Mouse (Mus musculus) intestine, embryonic 16.5 days (tissue): Measurements from ENCODE around the gene Arpc1a. TPM values are rescaled to one million over a fixed set of nuclear protein-coding genes. Genes with fewer than 3 reads are reported as not detected.
A peak's percentile ranks its signal among the peaks of the same experiment; 100 is the strongest.
"Not testable (repeated sequence)": the region's sequence is repeated elsewhere in the genome, so short reads cannot be mapped to it uniquely, and the experiment has no call there.

ENCODE experiments used
- ATAC-seq: fragments of 200-750 bp; cut with Nextera tagmentation; 2 replicates; pipeline ENCODE4 v1.8.0; 2017; ENCODE audit warnings: moderate TSS enrichment, moderate library complexity
- H3K27ac ChIP-seq: fragments of 300-500 bp; sonication (generic); 2 replicates; pipeline ENCODE4 v1.5.1; 2014; ENCODE audit warnings: mild to moderate bottlenecking, low read length
- H3K27me3 ChIP-seq: fragments of 300-500 bp; sonication (generic); replicated peaks from 2 replicates; pipeline ENCODE4 v1.6.1; 2014; ENCODE audit warnings: low read length, control low read depth, mixed read lengths; ENCODE audit not compliant: control insufficient read depth, insufficient read depth
- H3K36me3 ChIP-seq: fragments of 300-500 bp; sonication (generic); 2 replicates; pipeline ENCODE4 v1.6.1; 2014; ENCODE audit warnings: low read length, control low read depth; ENCODE audit not compliant: control insufficient read depth, insufficient read depth
- H3K4me1 ChIP-seq: fragments of 300-500 bp; sonication (generic); 2 replicates; pipeline ENCODE4 v1.6.1; 2014; ENCODE audit warnings: low read length, control low read depth, mixed read lengths; ENCODE audit not compliant: control insufficient read depth, insufficient read depth
- H3K4me2 ChIP-seq: fragments of 300-500 bp; sonication (generic); 2 replicates; pipeline ENCODE4 v1.6.1; 2014; ENCODE audit warnings: low read depth, low read length, control low read depth
- H3K4me3 ChIP-seq: fragments of 300-500 bp; sonication (generic); 2 replicates; pipeline ENCODE4 v1.5.1; 2014; ENCODE audit warnings: mild to moderate bottlenecking, low read length
- H3K9ac ChIP-seq: fragments of 300-500 bp; sonication (generic); 2 replicates; pipeline ENCODE4 v1.6.1; 2014; ENCODE audit warnings: low read depth, low read length
- H3K9me3 ChIP-seq: fragments of 300-500 bp; sonication (generic); 2 replicates; pipeline ENCODE4 v1.6.1; 2016; ENCODE audit warnings: low read length, control low read depth; ENCODE audit not compliant: control insufficient read depth
- WGBS: fragments of 180-500 bp; shearing (Covaris S2); extraction: QIAGEN DNeasy Blood & Tissue Kit; methylation state at CpG from one replicate; pipeline ENCODE4 v1.1.7; 2014; 5-methylcytosine and 5-hydroxymethylcytosine counted together
- polyA plus RNA-seq: library from polyadenylated mRNA; unstranded; fragments of >200 nt; fragmentation: Nextera tagmentation; extraction: Ambion mirVana; gene quantifications from 2 replicates; pipeline ENCODE4 v1.2.1, GENCODE M21; 2015

Gene Arpc1a
- polyA plus RNA-seq, 1 experiment from 2014 or later, result 141 TPM

DNA sequence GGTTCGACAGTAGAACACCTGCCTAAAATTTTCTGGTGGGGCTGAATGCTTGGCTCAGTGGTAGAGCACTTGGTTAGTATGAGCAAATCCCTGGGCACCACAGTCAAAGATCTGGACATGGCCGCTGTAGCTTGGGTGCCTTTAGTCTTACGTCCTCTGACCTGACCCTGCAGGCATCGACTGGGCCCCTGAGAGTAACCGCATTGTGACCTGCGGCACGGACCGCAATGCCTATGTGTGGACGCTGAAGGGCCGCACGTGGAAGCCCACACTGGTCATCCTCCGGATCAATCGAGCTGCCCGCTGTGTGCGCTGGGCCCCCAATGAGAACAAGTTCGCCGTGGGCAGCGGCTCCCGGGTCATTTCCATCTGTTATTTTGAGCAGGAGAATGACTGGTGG, 39.8 kb downstream of the Arpc1a start:
- Histone ChIP-seq H3K4me3 (no peak overlapping the region), H3K4me1 (no peaks in the 10 kb centered on the region), H3K9ac (no peak overlapping the region), H3K36me3 (peaks cover 26% of the 10 kb centered on the region), H3K27ac (no peak overlapping the region), H3K9me3 (no peaks in the 10 kb centered on the region), H3K27me3 (no peaks in the 10 kb centered on the region), H3K4me2 (no peak overlapping the region)
- no peak for ATAC-seq
- WGBS, result 92% methylated on average over 19 of the region's 19 CpGs

- no peak overlapping the region for H3K27ac ChIP-seq
- no peaks in the 10 kb centered on the region for H3K9me3 ChIP-seq
- H3K4me3 ChIP-seq, result no peak overlapping the region
- no peak overlapping the region for H3K4me2 ChIP-seq
- peaks cover 34% of the 10 kb centered on the region for H3K36me3 ChIP-seq
- no peaks in the 10 kb centered on the region for H3K27me3 ChIP-seq
- no peaks in the 10 kb centered on the region for H3K4me1 ChIP-seq
- 90% methylated on average over 9 of the region's 9 CpGs for WGBS
- no peak overlapping the region for H3K9ac ChIP-seq
- no peak for ATAC-seq
Observed at GRCm38 (mm10) chr5:145126580-145126979, 43.0 kb downstream of the Arpc1a start.

DNA sequence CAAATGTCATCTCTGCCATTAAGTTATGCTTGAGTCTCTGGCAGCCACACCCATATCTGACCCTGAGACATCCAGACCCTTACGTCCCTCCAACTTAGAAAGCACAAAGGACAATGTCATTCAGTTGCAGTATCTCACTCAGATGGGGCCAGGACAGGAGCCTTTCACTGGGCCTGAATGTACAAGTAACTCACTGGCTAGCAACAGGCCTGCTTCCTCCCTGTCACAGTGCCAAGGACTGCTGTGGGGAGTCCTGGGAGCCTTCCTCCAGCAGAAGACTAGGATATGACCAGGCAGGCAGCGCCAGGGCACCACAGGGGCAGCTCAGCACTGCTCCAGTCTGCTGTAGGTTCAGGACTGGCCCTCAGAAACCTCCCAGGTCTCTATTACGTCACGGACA, 45.5 kb downstream of the Arpc1a start:
- H3K4me1 ChIP-seq, result no peaks in the 10 kb centered on the region
- no peak overlapping the region for H3K9ac ChIP-seq
- 89% methylated on average over 4 of the region's 4 CpGs for WGBS
- H3K27ac ChIP-seq, result no peak overlapping the region
- ATAC-seq, result no peak
- peaks cover 39% of the 10 kb centered on the region for H3K36me3 ChIP-seq
- no peaks in the 10 kb centered on the region for H3K9me3 ChIP-seq
- H3K27me3 ChIP-seq, result no peaks in the 10 kb centered on the region
- H3K4me2 ChIP-seq, result no peak overlapping the region
- H3K4me3 ChIP-seq, result no peak overlapping the region

DNA sequence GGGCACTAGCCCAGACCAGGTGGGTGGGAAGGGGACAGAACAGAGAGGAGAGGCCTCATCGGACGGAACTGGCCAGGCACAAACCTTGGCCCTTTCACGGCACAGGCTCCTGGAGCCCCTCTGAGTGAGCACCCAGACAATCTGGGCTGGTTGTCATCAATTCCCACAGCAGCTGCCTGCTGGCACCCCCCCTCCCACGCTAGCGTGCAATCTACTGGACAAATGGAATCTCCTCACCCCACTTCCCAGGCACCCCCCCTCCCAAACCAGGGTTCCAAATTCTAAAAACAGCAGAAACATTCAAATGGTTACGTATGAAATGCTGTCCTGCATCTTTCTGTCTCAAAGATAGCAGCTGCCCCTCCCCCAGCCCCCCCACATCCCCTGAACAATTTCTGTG, 46.1 kb downstream of the Arpc1a start:
- H3K27ac ChIP-seq, H3K4me1 ChIP-seq, H3K4me2 ChIP-seq, H3K9me3 ChIP-seq, H3K4me3 ChIP-seq, H3K9ac ChIP-seq, H3K27me3 ChIP-seq, ATAC-seq: not testable (repeated sequence)
- peaks cover 40% of the 10 kb centered on the region for H3K36me3 ChIP-seq
- 87% methylated on average over 3 of the region's 6 CpGs for WGBS

DNA sequence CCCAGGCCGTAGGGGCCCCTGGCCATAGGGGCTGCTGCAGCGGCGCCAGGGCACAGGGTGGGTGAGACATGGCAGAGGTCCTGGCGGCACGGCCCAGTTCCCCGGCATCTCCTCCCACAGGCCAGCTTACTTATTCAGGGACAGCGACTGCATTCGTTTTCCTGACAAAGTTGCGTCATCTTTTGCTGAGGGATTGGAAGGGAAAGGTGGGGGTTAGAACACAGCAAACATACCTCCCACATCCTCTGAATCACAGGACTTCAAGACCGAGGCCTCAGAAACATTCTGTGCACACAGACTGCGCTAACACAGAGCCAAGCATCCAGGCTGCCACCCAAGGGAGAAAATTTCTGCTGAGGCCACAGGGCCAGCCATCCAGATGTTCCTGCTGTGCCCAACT, 46.6 kb downstream of the Arpc1a start:
- Histone ChIP-seq H3K4me1 (no peaks in the 10 kb centered on the region), H3K9me3 (no peaks in the 10 kb centered on the region), H3K36me3 (peaks cover 38% of the 10 kb centered on the region), H3K4me2 (no peak overlapping the region), H3K4me3 (no peak overlapping the region), H3K27me3 (no peaks in the 10 kb centered on the region), H3K27ac (no peak overlapping the region), H3K9ac (no peak overlapping the region)
- ATAC-seq, result no peak
- WGBS, result 82% methylated on average over 11 of the region's 11 CpGs

GRCm38 (mm10) chr5:145130995-145131394, 47.4 kb downstream of the Arpc1a start:
- WGBS, result 85% methylated on average over 3 of the region's 3 CpGs
- no peak for ATAC-seq

GRCm38 (mm10) chr5:145133275-145133674, 49.6 kb downstream of the Arpc1a start:
- not testable (repeated sequence) for H3K27me3 ChIP-seq, H3K9ac ChIP-seq, H3K4me3 ChIP-seq, H3K4me2 ChIP-seq, ATAC-seq, H3K9me3 ChIP-seq, H3K27ac ChIP-seq
- Histone ChIP-seq H3K4me1 (peaks cover 11% of the 10 kb centered on the region), H3K36me3 (peaks cover 30% of the 10 kb centered on the region)
- 91% methylated on average over 6 of the region's 6 CpGs for WGBS

More at GRCm38 (mm10) chr5:145130995-145131394, 47.4 kb downstream of the Arpc1a start:
- Histone ChIP-seq H3K27ac (no peak overlapping the region), H3K4me3 (no peak overlapping the region), H3K9me3 (no peaks in the 10 kb centered on the region), H3K9ac (no peak overlapping the region), H3K27me3 (no peaks in the 10 kb centered on the region), H3K4me2 (no peak overlapping the region), H3K4me1 (no peaks in the 10 kb centered on the region), H3K36me3 (peaks cover 35% of the 10 kb centered on the region)

- peaks cover 20% of the 10 kb centered on the region for H3K4me1 ChIP-seq
- WGBS, result 5% methylated on average over 6 of the region's 6 CpGs
- H3K4me2 ChIP-seq, result peak overlapping the region; percentile 82
- peaks cover 26% of the 10 kb centered on the region for H3K36me3 ChIP-seq
- ATAC-seq, result no peak
- no peaks in the 10 kb centered on the region for H3K9me3 ChIP-seq
- no peak overlapping the region for H3K27ac ChIP-seq
- peak overlapping the region; percentile 92 for H3K4me3 ChIP-seq
- H3K27me3 ChIP-seq, result no peaks in the 10 kb centered on the region
- peak overlapping the region; percentile 85 for H3K9ac ChIP-seq
Observed at GRCm38 (mm10) chr5:145138836-145139235, 55.2 kb downstream of the Arpc1a start.

DNA sequence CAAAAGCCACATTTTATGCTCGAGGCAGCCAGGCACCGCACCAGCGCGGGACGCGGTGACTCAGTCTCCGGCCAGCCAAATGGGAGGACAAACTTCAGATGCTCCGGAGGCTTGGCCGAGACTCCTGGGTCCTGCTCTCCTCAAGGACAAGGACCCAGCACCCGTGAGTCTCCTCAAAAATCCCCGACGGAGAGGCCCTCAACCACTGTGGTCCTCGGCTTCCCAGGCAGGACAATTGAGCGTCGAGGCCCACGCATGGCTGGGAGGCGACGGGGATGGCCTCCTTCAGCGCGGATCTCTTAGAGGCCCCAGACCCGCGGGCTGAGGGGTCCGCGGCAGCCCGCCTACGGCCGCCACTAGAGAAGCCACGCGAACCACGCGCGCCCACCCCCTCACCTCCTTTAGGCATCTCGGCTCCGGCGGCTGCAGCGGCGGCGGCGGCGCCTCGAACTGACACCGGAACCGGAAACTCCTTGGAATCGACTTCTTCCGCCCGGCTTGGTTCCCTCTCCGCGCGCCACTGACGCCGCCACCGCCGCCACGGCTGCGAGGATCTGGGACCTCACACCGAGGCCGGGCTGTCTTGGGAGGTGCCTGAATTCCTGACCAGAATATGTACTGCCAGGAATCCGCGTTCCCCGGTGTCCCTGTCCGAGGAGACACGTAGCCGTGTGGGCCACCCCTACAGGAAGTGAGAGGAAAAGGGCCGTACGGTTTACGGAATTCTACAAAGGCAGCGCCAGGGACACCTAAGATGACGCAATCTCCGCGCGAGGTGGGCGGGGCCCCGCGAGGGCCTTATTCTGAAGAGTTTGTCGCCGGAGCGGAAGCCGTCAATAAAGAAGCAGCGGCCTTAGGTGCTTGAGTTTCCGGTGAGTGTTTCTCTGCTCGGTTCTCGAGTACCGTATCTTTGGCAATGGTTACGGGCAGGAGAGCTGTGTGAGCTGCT, 56.2 kb downstream of the Arpc1a start, which contains the start of the genes Pdap1 and Bud31:
Gene Pdap1 (minus strand): TSS at position 668 of the 949 bp plus-strand sequence.
Gene Bud31 (plus strand): TSS at position 792 of the 949 bp plus-strand sequence.
- no peaks in the 10 kb centered on the region for H3K27me3 ChIP-seq
- peaks cover 22% of the 10 kb centered on the region for H3K36me3 ChIP-seq
- peaks cover 20% of the 10 kb centered on the region for H3K4me1 ChIP-seq
- H3K9ac ChIP-seq, result peak within 1 kb of the TSS; percentile 85
- WGBS, result under 1% methylated on average over 84 of the region's 84 CpGs
- H3K27ac ChIP-seq, result peak within 1 kb of the TSS; percentile 81
- H3K4me2 ChIP-seq, result peak within 1 kb of the TSS; percentile 82
- no peaks in the 10 kb centered on the region for H3K9me3 ChIP-seq
- ATAC-seq, result peak; percentile 95
- H3K4me3 ChIP-seq, result peak within 1 kb of the TSS; percentile 92
